Mouse (Mus musculus): ENCODE measurements around the gene Sema3g. TPM values are rescaled to one million over a fixed set of nuclear protein-coding genes. Genes with fewer than 3 reads are reported as not detected.

The Sema3g gene
- polyA plus RNA-seq, 2 experiments, result 0.15 TPM; not detected in 1

DNA sequence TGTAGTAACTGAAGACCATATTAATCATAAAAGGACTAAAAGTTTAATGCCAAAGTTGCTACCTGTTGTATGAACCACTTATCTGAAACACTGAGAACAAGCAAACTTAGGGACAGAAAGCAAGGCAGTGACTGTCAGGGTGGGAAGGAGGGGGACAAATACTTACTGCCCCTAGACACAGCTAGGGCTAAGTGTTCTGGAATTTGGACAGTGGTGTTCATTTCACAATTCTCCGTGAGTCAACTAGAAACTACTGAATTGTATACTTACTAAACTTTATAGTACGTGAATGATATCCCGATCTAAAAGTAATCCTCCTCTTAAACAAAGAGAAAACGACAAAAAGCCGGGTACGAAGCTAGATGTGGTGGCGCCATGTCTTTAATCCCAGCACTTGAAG lies 18.1 kb upstream of the Sema3g start:
- H3K36me3 ChIP-seq (replicated peaks; ENCODE audit: control insufficient read depth, insufficient read depth, low read depth), result peaks cover 32% of the 10 kb centered on the region
- WGBS (ENCODE audit: insufficient replicate concordance), result 77% methylated on average over 7 of the region's 7 CpGs
- no peak overlapping the region for H3K4me2 ChIP-seq (ENCODE audit: low read depth)

DNA sequence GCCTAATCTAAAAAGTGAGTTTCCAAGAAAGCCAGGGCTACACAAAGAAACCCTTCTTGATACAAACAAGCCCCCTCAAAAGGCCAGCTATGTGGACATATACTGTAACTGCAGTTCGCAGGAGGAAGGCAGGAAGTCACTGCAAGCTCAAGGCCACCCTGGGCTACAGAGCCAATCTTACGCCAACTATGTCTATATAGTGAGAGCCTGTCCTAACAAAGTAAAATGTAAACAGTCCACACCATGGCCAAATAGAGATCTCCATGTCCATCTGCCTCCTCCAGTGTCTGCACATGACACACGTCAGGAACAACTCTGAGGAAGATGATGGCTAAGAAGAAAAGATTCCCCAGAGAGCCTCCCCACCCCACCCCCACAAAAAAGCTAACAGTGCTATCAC lies 17.6 kb upstream of the Sema3g start:
- 75% methylated on average over 3 of the region's 3 CpGs for whole genome bisulfite sequencing (ENCODE audit: insufficient replicate concordance)
- Histone ChIP-seq H3K9me3 (ENCODE audit: control insufficient read depth, low read length) (no peaks in the 10 kb centered on the region), H3K4me3 (ENCODE audit: insufficient read depth in 1 of 2, low read depth in 2 of 2, low read length in 2 of 2) (no peak overlapping the region), H3K27ac (no peak overlapping the region), H3K4me1 (replicated peaks; ENCODE audit: control insufficient read depth in 2 of 2, insufficient read depth in 2 of 2, low read length in 1 of 2) (peaks cover 0 to 12% of the 10 kb centered on the region in 2 experiments; a peak in 3 of 4 replicates), H3K27me3 (ENCODE audit: control insufficient read depth, insufficient read depth, low read length) (no peaks in the 10 kb centered on the region), H3K36me3 (replicated peaks; ENCODE audit: control insufficient read depth, insufficient read depth, low read depth) (peaks cover 32% of the 10 kb centered on the region), H3K4me2 (ENCODE audit: low read depth) (no peak overlapping the region), H3K9ac (replicated peaks) (no peak overlapping the region)
- DNase-seq (ENCODE audit: low read depth in 3 of 3, low spot score in 3 of 3) (no peak), ATAC-seq (ENCODE audit: insufficient read depth) (peak; percentile 26; the same call in 1 of the 2 replicates)
- no peak for TF ChIP-seq EP300 (IDR thresholded peaks at IDR 0.05; ENCODE audit: low read depth)
- no peak for TF ChIP-seq CTCF (IDR thresholded peaks at IDR 0.05; ENCODE audit: low read depth)

More for the DNA sequence above, 18.1 kb upstream of the Sema3g start:
- Histone ChIP-seq H3K4me3 (ENCODE audit: insufficient read depth in 1 of 2, low read depth in 2 of 2, low read length in 2 of 2) (no peak overlapping the region), H3K27ac (no peak overlapping the region), H3K27me3 (ENCODE audit: control insufficient read depth, insufficient read depth, low read length) (no peaks in the 10 kb centered on the region), H3K4me1 (replicated peaks; ENCODE audit: control insufficient read depth in 2 of 2, insufficient read depth in 2 of 2, low read length in 1 of 2) (peaks cover 0 to 8% of the 10 kb centered on the region in 2 experiments; a peak in 2 of 4 replicates), H3K9ac (replicated peaks) (no peak overlapping the region), H3K9me3 (ENCODE audit: control insufficient read depth, low read length) (no peaks in the 10 kb centered on the region)
- no peak for DNase-seq (ENCODE audit: low read depth in 3 of 3, low spot score in 3 of 3)
- TF ChIP-seq EP300 (IDR thresholded peaks at IDR 0.05; ENCODE audit: low read depth), result no peak
- no peak for TF ChIP-seq CTCF (IDR thresholded peaks at IDR 0.05; ENCODE audit: low read depth)
- no peak for ATAC-seq (ENCODE audit: insufficient read depth)

DNA sequence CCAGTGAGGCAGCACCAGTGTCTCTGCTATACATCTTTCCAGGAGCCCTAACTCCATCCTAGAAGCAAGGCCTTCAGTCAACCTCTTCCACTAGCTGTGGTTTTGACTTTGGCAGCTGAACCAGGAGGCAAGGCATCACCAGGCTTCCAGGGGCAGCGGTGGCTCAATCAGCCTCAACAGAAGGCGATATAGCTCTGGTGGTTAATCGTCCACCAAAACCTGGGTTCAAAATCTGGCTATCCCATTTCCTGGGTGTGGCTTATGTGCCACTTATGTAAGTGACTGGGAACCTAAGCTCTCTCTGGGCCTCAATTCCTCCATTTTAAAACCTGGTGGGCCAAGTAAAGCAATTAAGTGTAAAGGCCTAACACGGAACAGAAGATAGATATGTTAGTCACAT lies 12.8 kb upstream of the Sema3g start:
- WGBS (ENCODE audit: insufficient replicate concordance), result 37% methylated on average over 4 of the region's 4 CpGs
- Histone ChIP-seq H3K9ac (replicated peaks) (peak overlapping the region; percentile 80), H3K36me3 (replicated peaks; ENCODE audit: control insufficient read depth, insufficient read depth, low read depth) (peaks cover 28% of the 10 kb centered on the region), H3K27ac (no peak overlapping the region), H3K4me3 (ENCODE audit: insufficient read depth in 1 of 2, low read depth in 2 of 2, low read length in 2 of 2) (peak overlapping the region; percentile 67 to 82), H3K4me2 (ENCODE audit: low read depth) (peak overlapping the region; percentile 78), H3K9me3 (ENCODE audit: control insufficient read depth, low read length) (no peaks in the 10 kb centered on the region), H3K4me1 (replicated peaks; ENCODE audit: control insufficient read depth in 2 of 2, insufficient read depth in 2 of 2, low read length in 1 of 2) (peaks cover 7 to 26% of the 10 kb centered on the region in 2 experiments), H3K27me3 (ENCODE audit: control insufficient read depth, insufficient read depth, low read length) (no peaks in the 10 kb centered on the region)
- ATAC-seq (ENCODE audit: insufficient read depth) (no peak), DNase-seq (ENCODE audit: low read depth in 3 of 3, low spot score in 3 of 3) (no peak)
- TF ChIP-seq CTCF (IDR thresholded peaks at IDR 0.05; ENCODE audit: low read depth) (no peak), EP300 (IDR thresholded peaks at IDR 0.05; ENCODE audit: low read depth) (no peak)

DNA sequence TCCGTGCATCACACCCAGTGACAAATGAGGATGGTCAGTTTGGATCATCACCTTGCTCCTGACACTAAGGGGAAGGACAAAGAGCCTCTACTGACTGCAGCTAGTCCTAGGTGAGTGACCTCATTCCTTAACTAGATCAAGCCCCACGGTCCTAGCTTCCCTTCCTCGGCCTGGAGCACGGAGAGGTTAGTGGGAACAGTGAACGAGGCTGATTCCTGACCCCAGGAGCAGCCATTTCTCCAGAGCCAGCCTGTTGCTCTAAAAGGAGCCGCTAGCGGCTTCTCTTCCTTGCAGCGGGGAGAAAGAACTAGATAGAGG lies 12.5 kb upstream of the Sema3g start:
- DNase-seq (ENCODE audit: low read depth in 3 of 3, low spot score in 3 of 3), result no peak
- ATAC-seq (ENCODE audit: insufficient read depth), result no peak

DNA sequence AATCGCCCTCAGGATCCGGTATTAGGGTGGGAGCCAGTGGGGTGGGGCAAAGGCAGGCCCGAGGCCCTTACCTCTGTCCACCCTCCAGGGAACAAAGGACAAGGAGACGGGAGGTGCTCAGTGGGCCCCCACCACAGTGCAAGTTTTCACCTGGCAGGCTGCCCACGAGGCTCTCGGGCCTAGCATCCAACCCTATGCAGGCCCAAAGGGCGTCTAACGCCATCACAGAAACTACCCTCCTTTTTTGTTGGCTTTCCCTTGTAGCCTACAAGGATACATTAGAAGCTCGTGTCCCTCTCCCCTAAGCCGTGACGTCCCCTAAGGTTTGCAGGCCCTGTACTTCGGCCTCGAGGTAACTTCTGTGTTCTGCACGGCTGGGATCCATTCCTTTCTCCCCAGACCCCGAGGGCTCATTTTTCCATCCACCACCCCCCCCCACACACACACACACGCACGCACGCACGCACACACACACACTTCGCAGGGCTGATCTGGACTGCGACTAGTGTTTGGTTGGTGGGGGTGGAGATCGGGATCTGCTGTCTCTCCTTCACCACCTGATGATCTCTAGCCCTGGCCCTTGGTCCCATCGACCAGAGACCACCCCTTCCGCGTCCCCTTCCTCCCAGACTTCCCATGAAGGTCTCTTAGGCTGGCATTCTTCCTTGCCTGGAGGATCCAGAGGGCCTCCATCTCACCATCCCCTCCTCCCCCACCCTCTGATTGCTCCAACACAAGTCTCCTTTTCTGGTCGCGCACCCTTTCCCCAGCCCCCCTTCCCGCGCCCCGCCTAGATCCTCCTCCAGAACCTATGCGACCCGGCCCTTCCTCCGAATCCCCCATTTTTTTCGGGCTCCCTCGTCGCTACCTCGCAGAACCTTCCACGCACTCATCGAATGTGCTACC lies 11.8 kb upstream of the Sema3g start:
- no peak for DNase-seq (ENCODE audit: low read depth in 3 of 3, low spot score in 3 of 3)

More for the DNA sequence above, 12.5 kb upstream of the Sema3g start:
- WGBS (ENCODE audit: insufficient replicate concordance), result 19% methylated on average over 8 of the region's 8 CpGs
- peaks cover 27% of the 10 kb centered on the region for H3K36me3 ChIP-seq (replicated peaks; ENCODE audit: control insufficient read depth, insufficient read depth, low read depth)
- peak overlapping the region; percentile 80 for H3K9ac ChIP-seq (replicated peaks)
- peak overlapping the region; percentile 6 for H3K27ac ChIP-seq
- H3K4me1 ChIP-seq (replicated peaks; ENCODE audit: control insufficient read depth in 2 of 2, insufficient read depth in 2 of 2, low read length in 1 of 2), result peaks cover 7 to 24% of the 10 kb centered on the region in 2 experiments
- peak overlapping the region; percentile 67 to 82 for H3K4me3 ChIP-seq (ENCODE audit: insufficient read depth in 1 of 2, low read depth in 2 of 2, low read length in 2 of 2)
- no peaks in the 10 kb centered on the region for H3K9me3 ChIP-seq (ENCODE audit: control insufficient read depth, low read length)
- no peaks in the 10 kb centered on the region for H3K27me3 ChIP-seq (ENCODE audit: control insufficient read depth, insufficient read depth, low read length)
- no peak for TF ChIP-seq EP300 (IDR thresholded peaks at IDR 0.05; ENCODE audit: low read depth)
- no peak for TF ChIP-seq CTCF (IDR thresholded peaks at IDR 0.05; ENCODE audit: low read depth)
- H3K4me2 ChIP-seq (ENCODE audit: low read depth), result peak overlapping the region; percentile 78

More for the DNA sequence above, 11.8 kb upstream of the Sema3g start:
- Histone ChIP-seq H3K4me2 (ENCODE audit: low read depth) (peak overlapping the region; percentile 78), H3K9ac (replicated peaks) (peak overlapping the region; percentile 80), H3K27me3 (ENCODE audit: control insufficient read depth, insufficient read depth, low read length) (no peaks in the 10 kb centered on the region), H3K36me3 (replicated peaks; ENCODE audit: control insufficient read depth, insufficient read depth, low read depth) (peaks cover 22% of the 10 kb centered on the region), H3K27ac (peak overlapping the region; percentile 6), H3K4me3 (ENCODE audit: insufficient read depth in 1 of 2, low read depth in 2 of 2, low read length in 2 of 2) (peak overlapping the region; percentile 67 to 82), H3K4me1 (replicated peaks; ENCODE audit: control insufficient read depth in 2 of 2, insufficient read depth in 2 of 2, low read length in 1 of 2) (peaks cover 7 to 22% of the 10 kb centered on the region in 2 experiments), H3K9me3 (ENCODE audit: control insufficient read depth, low read length) (no peaks in the 10 kb centered on the region)
- TF ChIP-seq EP300 (IDR thresholded peaks at IDR 0.05; ENCODE audit: low read depth) (no peak), CTCF (IDR thresholded peaks at IDR 0.05; ENCODE audit: low read depth) (no peak)
- WGBS (ENCODE audit: insufficient replicate concordance), result under 1% methylated on average over 39 of the region's 39 CpGs
- peak; percentile 25 for ATAC-seq (ENCODE audit: insufficient read depth)

Measured in liver, embryonic 14.5 days (tissue).